Mouse (Mus musculus) liver, postnatal 0 days (tissue): ENCODE measurements around the gene Wdr60.

Experiments
- CTCF ChIP-seq: sonication (generic); IDR thresholded peaks from 2 replicates; pipeline ENCODE4 v1.5.1; 2016; ENCODE audit warnings: antibody characterized with exemption, low read depth
- EP300 ChIP-seq: IDR thresholded peaks from 2 replicates; pipeline ENCODE4 v1.6.1; 2016; ENCODE audit warnings: antibody characterized with exemption, low read depth, mild to moderate bottlenecking

- TF ChIP-seq EP300 (no peak), CTCF (no peak)
Observed at GRCm38 (mm10) chr12:116169666-116170065, 93.2 kb downstream of the Wdr60 start.
